Mouse (Mus musculus) cerebellum, adult 2 months (tissue): Measurements from ENCODE around the gene Pde4a. TPM values are rescaled to one million over a fixed set of nuclear protein-coding genes. Genes with fewer than 3 reads are reported as not detected.
A peak's percentile ranks its signal among the peaks of the same experiment; 100 is the strongest.

Experiments
- DNase-seq, 2 experiments: peaks; one replicate each; pipeline ENCODE4 v3.0.0; 2021
- H3K27ac ChIP-seq: fragments of 200-500 bp; 2 replicates; pipeline ENCODE4 v1.5.1; 2012; ENCODE audit warnings: low read length, control low read depth, inconsistent platforms; ENCODE audit not compliant: insufficient read depth
- H3K27me3 ChIP-seq: fragments of 200-500 bp; 2 replicates; pipeline ENCODE4 v1.6.1; 2012; ENCODE audit warnings: inconsistent platforms, mild to moderate bottlenecking, low read length, moderate library complexity; ENCODE audit not compliant: control insufficient read depth, insufficient read depth
- H3K4me1 ChIP-seq: fragments of 200-500 bp; 2 replicates; pipeline ENCODE4 v1.6.1; 2011; ENCODE audit warnings: low read length; ENCODE audit not compliant: control insufficient read depth, insufficient read depth
- H3K4me3 ChIP-seq: fragments of 200-500 bp; replicated peaks from 2 replicates; pipeline ENCODE3; 2011; ENCODE audit warnings: mild to moderate bottlenecking, low read depth, low read length, control low read depth; ENCODE audit not compliant: insufficient read depth
- CTCF ChIP-seq: fragments of 200-500 bp; IDR thresholded peaks from 2 replicates; pipeline ENCODE4 v1.5.1; 2011; ENCODE audit warnings: low read depth, mild to moderate bottlenecking, control low read depth, low read length, moderate library complexity, borderline replicate concordance; ENCODE audit not compliant: insufficient read depth
- POLR2A ChIP-seq: fragments of 200-500 bp; IDR thresholded peaks from 2 replicates; pipeline ENCODE4 v1.6.1; 2011; ENCODE audit warnings: low read length, control low read depth, borderline replicate concordance; ENCODE audit not compliant: insufficient read depth
- WGBS: fragments of 180-500 bp; shearing (Covaris S2); methylation state at CpG from one replicate; pipeline ENCODE4 v1.1.7; 2018; 5-methylcytosine and 5-hydroxymethylcytosine counted together
- polyA plus RNA-seq: library from polyadenylated mRNA; depleted of rRNA; stranded (reverse); fragments of >200 nt; gene quantifications from 2 replicates; pipeline ENCODE4 v1.2.3, GENCODE M21; 2012

Gene Pde4a
- polyA plus RNA-seq, 1 experiment: 57.4 TPM

DNA sequence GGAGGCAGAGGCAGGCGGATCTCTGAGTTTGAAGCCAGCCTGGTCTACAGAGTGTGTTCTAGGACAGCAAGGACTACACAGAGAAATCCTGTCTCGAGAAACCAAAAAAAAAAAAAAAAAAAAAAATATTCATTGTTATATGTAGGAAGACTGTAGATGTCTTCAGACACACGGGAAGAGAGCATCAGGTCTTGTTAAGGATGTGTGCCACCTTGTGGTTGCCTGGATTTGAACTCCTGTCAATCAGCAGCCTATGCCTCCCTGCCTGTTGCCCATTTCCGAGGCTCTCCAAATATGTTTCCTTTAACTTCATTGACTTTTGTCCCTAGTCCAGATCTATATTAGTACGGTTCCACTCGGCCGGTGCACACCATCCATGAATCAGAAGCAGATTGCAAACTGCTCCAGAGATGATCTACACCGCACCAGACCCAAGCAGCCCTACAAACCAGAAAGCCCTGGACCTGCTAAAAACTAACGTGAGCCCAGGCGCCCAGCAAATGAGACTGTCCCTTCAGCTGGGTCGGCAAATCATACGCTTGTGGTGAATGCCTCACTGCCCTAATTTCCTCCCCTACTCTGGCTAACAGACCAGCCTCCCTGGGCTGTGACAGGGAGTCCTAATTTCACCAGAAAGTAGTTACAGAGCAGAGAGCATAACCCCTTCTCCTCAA is 33.3 kb upstream of the Pde4a start:
- whole genome bisulfite sequencing: 70% methylated on average over 12 of the region's 12 CpGs
- H3K4me3 ChIP-seq: no peak overlapping the region
- no peak overlapping the region for H3K27ac ChIP-seq
- 0 out of 2 replicates have a peak, but pooled peaks have one; percentile 18 for TF ChIP-seq CTCF
- TF ChIP-seq POLR2A: no peak
- no peak for DNase-seq
- no peaks in the 10 kb centered on the region for H3K4me1 ChIP-seq
- H3K27me3 ChIP-seq: no peaks in the 10 kb centered on the region

DNA sequence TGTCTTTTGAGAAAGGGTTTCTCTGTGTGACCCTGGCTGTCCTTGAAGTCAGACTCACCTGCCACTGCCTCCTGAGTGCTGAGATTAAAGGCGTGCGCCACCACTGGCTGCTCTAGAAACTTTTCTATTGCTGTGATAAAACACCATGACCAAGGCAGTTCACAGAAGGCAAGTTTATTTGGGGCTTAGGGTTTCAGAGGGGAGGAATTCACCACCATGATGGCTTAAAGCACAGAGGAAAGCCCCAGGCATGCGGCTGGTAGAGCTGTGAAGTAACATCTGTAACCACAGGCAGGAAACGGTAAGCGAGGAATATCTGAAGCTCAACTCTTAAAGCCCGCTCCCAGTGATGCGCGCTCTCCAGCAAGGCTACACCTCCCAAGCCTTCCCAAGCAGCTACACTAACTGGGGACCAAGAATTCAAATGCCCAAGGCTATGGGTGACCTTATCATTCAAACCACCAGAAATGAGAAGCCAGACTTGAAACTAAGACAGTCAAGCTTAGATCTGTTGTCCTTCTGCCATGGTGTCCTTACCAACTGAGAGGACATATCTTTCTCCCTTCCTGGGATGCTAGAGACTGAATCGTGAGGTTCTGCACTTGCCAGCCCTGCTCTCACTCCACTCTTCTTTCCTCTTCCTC is 32.3 kb upstream of the Pde4a start:
- TF ChIP-seq POLR2A: no peak
- TF ChIP-seq CTCF: no peak
- Histone ChIP-seq H3K27me3 (no peaks in the 10 kb centered on the region), H3K4me1 (no peaks in the 10 kb centered on the region), H3K27ac (no peak overlapping the region), H3K4me3 (no peak overlapping the region)
- WGBS: 81% methylated on average over 9 of the region's 9 CpGs
- no peak for DNase-seq

DNA sequence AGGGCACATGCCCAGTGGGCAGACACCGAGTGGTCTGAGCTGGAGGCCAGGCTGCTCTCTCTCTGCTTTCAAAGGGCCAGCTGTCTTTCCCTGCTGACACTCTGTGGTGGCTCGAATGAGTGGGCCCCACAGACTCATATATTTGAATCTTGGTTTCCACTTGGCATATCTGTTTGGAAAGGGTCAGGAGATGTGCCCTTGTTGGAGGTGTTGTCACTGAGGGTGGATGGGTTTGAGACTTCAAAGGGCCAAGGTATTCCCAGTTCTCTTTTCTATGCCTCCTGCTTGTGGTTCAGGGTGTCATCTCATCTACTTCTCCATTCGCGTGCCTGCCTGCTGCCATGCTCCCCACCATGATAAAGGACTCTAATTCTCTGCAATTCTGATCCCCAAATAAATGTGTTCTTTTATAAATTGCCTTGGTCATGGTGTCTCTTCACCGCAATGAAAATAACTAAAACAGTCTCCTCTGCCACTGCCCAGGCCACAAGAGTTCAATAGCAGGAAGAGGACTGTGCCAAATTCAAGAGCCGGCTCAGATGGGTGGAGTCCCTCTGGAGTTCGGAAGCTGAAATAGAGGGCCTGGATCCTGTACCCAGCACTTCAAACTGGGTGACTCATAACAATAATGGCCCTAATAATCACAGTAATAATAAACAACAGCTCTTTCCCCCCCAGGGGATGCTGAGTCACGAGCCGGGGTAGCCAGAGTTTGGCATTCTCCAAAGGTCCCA is 30.8 kb upstream of the Pde4a start:
- Histone ChIP-seq H3K4me3 (no peak overlapping the region), H3K27me3 (no peaks in the 10 kb centered on the region), H3K4me1 (no peaks in the 10 kb centered on the region), H3K27ac (no peak overlapping the region)
- TF ChIP-seq POLR2A (no peak), CTCF (no peak)
- DNase-seq: peak in 1 of 2 experiments; percentile 54
- 39% methylated on average over 9 of the region's 9 CpGs for WGBS

DNA sequence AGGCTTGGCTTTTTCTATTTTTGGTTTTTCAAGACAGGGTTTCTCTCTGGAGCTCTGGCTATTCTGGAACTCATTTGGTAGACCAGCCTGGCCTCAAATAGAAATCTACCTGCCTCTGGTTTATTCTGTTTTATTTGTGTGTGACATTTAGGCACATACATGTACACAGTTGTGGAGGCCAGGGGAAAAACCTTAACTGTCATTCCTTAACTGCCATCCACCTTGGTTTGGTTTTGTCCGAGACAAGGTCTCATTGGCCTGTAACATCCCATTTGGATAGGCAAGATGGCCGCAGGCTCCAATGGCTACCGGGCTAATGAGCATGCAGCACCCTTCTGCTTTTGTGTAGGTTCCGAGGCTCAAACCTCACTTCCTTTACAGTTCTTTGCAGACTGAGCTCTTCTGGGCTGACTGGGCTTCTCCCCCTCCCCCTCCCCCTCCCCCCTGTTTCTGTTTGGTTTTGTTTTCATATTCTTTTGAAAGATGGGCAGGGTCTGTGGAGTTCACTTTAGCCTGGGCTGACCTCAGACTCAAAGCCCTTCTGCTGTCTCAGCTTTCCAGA is 30.1 kb upstream of the Pde4a start:
- H3K4me1 ChIP-seq: no peaks in the 10 kb centered on the region
- no peak for DNase-seq
- no peak overlapping the region for H3K27ac ChIP-seq
- TF ChIP-seq POLR2A: no peak
- no peak for TF ChIP-seq CTCF
- no peaks in the 10 kb centered on the region for H3K27me3 ChIP-seq
- H3K4me3 ChIP-seq: no peak overlapping the region
- WGBS: 84% methylated on average over 4 of the region's 4 CpGs

DNA sequence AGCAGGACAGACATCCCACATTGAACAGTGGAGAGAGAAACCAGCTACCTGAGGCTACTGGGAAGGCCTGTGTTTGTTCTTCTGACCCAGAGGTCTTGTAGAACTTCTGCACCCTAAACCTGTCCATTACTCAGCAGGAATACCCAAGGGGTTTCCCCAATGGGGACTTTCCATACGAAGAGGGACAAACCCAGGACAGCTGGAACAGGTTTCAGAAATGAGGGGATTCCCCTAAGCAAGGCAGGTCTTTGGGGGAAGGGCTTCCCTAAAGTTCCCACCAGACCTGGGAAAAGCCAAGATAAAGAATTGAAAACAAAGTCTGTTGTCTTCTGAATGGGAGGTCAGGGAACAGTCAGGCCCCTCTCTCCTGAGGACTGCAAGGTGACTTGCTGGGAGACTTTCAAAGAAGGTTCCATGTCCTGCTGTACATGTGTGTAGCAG is 29.6 kb upstream of the Pde4a start:
- no peaks in the 10 kb centered on the region for H3K27me3 ChIP-seq
- TF ChIP-seq POLR2A (no peak), CTCF (no peak)
- 64% methylated on average over 1 of the region's 1 CpGs for WGBS
- H3K4me1 ChIP-seq: no peaks in the 10 kb centered on the region
- no peak for DNase-seq
- H3K4me3 ChIP-seq: no peak overlapping the region
- no peak overlapping the region for H3K27ac ChIP-seq

DNA sequence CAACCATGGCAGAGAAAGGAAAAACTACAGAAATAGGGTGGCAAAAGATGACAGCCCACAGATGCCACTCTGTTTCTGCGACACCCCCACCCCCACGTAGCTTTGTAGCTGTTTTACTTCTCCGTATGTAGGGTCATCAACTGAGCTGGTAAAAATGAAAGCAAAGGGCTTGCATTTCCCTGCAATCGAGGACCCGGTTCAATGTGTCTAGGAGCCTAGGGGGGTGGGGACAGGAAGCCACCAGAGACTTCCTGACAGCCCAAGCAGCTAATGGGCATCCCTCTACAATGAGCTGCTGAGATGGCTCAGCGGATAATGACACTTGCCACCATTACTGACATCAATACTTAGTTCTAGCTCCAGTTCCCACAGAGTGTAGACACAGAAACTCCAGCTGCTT is 29.1 kb upstream of the Pde4a start:
- TF ChIP-seq CTCF (no peak), POLR2A (no peak)
- Histone ChIP-seq H3K27ac (no peak overlapping the region), H3K4me1 (no peaks in the 10 kb centered on the region), H3K4me3 (no peak overlapping the region), H3K27me3 (no peaks in the 10 kb centered on the region)
- WGBS: 86% methylated on average over 6 of the region's 6 CpGs
- DNase-seq: no peak

DNA sequence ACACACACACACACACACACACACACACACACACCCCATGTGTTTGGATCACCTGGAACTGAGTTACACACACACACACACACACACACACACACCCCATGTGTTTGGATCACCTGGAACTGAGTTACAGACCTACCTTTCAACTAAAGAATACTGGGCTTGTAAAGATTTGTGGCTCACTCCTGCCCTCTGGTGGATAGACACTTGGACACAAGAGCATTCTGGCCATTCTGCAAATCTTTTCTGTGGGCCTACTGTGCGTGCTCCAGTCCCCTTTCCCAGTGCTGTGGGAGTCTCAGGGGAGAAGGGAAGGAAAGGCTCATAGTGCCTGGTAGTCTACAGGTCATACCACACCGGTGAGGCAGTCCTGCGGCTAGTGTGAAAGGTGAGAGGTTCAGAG is 28.3 kb upstream of the Pde4a start:
- Histone ChIP-seq H3K27ac (no peak overlapping the region), H3K27me3 (no peaks in the 10 kb centered on the region), H3K4me1 (no peaks in the 10 kb centered on the region), H3K4me3 (no peak overlapping the region)
- WGBS: 48% methylated on average over 3 of the region's 3 CpGs
- DNase-seq: peak; percentile 47 to 58
- TF ChIP-seq CTCF (peak; percentile 63), POLR2A (no peak)
